Mouse (Mus musculus) neural tube, embryonic 15.5 days (tissue): ENCODE results near the gene Alpk3. TPM values are rescaled to one million over a fixed set of nuclear protein-coding genes. Genes with fewer than 3 reads are reported as not detected.

ENCODE experiments used
- ATAC-seq: fragments of 200-750 bp; cut with Nextera tagmentation; 2 replicates; pipeline ENCODE4 v1.8.0; 2017; ENCODE audit warnings: mild to moderate bottlenecking, moderate TSS enrichment, moderate library complexity; ENCODE audit not compliant: low FRiP score
- H3K27ac ChIP-seq: fragments of 300-500 bp; sonication (generic); replicated peaks from 2 replicates; pipeline ENCODE4 v1.5.1; 2015; ENCODE audit warnings: mild to moderate bottlenecking, inconsistent platforms
- H3K27me3 ChIP-seq: fragments of 300-500 bp; sonication (generic); replicated peaks from 2 replicates; pipeline ENCODE4 v1.6.1; 2015; ENCODE audit warnings: inconsistent platforms
- H3K36me3 ChIP-seq: fragments of 300-500 bp; sonication (generic); 2 replicates; pipeline ENCODE4 v1.6.1; 2015; ENCODE audit warnings: inconsistent platforms
- H3K4me1 ChIP-seq: fragments of 300-500 bp; sonication (generic); 2 replicates; pipeline ENCODE4 v1.6.1; 2015; ENCODE audit warnings: inconsistent platforms
- H3K4me2 ChIP-seq: fragments of 300-500 bp; sonication (generic); 2 replicates; pipeline ENCODE4 v1.6.1; 2015; ENCODE audit warnings: inconsistent platforms, mild to moderate bottlenecking, moderate library complexity
- H3K4me3 ChIP-seq: fragments of 300-500 bp; sonication (generic); replicated peaks from 2 replicates; pipeline ENCODE4 v1.5.1; 2015; ENCODE audit warnings: mild to moderate bottlenecking, inconsistent platforms
- H3K9ac ChIP-seq: fragments of 300-500 bp; sonication (generic); replicated peaks from 2 replicates; pipeline ENCODE4 v1.6.1; 2015; ENCODE audit warnings: mild to moderate bottlenecking, inconsistent platforms
- H3K9me3 ChIP-seq: fragments of 300-500 bp; sonication (generic); replicated peaks from 2 replicates; pipeline ENCODE4 v1.6.1; 2016; ENCODE audit warnings: inconsistent platforms
- WGBS: fragments of 180-500 bp; shearing (Covaris S2); methylation state at CpG from one replicate; pipeline ENCODE4 v1.1.7; 2015; ENCODE audit warnings: mixed read lengths; 5-methylcytosine and 5-hydroxymethylcytosine counted together
- polyA plus RNA-seq: library from polyadenylated mRNA; unstranded; fragments of >200 nt; fragmentation: Nextera tagmentation; extraction: Ambion mirVana; gene quantifications from 2 replicates; pipeline ENCODE4 v1.2.1, GENCODE M21; 2015

Alpk3 gene
- polyA plus RNA-seq, 1 experiment from 2014 or later: 0.47 TPM

DNA sequence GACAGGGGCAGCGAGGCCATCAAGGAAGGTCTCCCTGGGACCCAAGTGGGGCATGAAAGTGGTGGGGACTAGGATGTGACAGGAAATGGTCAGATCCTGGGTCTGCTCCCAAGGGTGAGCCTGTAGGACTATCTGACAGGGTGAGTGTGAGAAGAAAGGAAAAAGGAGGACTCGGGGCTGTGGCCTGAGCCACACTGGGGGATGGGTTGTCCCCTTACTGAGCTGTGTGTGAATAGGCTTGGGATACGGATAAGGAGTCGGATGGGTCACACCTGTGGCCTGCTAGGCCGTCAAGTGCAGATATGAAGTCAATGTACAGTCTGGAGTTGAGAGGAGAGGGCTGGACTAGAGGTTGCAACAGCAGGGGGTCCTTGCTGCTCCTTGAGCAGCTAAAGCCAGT lies 18.3 kb downstream of the Alpk3 start:
- H3K4me1 ChIP-seq: 0 out of 2 replicates have a peak, but pooled peaks cover under 1% of the 10 kb centered on the region
- H3K36me3 ChIP-seq: no peaks in the 10 kb centered on the region
- no peaks in the 10 kb centered on the region for H3K9me3 ChIP-seq
- no peak overlapping the region for H3K9ac ChIP-seq
- no peak overlapping the region for H3K4me2 ChIP-seq
- H3K27ac ChIP-seq: no peak overlapping the region
- H3K4me3 ChIP-seq: no peak overlapping the region
- no peaks in the 10 kb centered on the region for H3K27me3 ChIP-seq
- WGBS: 82% methylated on average over 5 of the region's 5 CpGs
- ATAC-seq: no peak

DNA sequence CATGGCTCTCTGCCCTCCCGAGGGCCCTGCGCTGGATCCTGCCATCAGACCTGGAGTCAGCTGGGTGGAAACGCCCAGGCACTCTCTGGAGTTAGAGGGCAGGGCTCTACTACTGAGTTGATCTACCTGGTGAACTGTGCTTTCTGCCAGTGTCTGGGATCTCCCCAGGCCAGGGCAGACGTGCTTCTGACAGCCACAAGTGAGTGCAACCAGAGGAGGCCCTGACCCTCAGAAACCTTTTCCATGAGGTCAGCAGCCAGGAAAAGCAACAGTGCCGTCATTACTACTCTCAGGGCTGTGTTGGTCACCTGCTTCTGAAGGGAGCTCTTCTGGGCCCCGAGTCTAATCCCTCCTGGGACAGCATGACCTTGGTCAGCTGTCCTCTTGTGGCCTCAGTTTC lies 19.6 kb downstream of the Alpk3 start:
- no peaks in the 10 kb centered on the region for H3K9me3 ChIP-seq
- H3K4me2 ChIP-seq: no peak overlapping the region
- H3K36me3 ChIP-seq: no peaks in the 10 kb centered on the region
- 76% methylated on average over 6 of the region's 6 CpGs for WGBS
- H3K27ac ChIP-seq: no peak overlapping the region
- H3K27me3 ChIP-seq: no peaks in the 10 kb centered on the region
- no peak overlapping the region for H3K4me3 ChIP-seq
- H3K4me1 ChIP-seq: peaks cover 5% of the 10 kb centered on the region; the same call in 1 of the 2 replicates
- no peak overlapping the region for H3K9ac ChIP-seq
- no peak for ATAC-seq

DNA sequence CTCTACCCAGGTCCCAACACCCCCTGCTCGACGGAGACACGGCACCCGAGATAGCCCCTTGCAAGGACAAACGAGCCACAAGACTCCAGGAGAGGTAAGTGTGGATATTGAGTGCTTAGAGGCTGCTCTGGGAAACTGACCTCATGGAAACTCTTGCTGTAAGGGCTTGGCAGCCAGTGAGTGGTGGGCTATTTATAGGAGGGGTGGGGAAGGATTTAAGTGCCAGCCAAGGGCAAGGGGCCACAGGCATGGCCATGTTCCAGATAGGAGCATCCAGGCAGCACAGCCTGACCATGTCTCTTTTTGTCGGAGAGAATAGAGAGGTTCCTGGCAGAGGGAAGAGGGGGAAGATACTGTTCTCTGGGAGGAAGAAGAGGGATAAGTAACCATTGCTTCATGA lies 21.3 kb downstream of the Alpk3 start:
- H3K4me3 ChIP-seq: no peak overlapping the region
- peaks cover 5% of the 10 kb centered on the region; the same call in 1 of the 2 replicates for H3K4me1 ChIP-seq
- H3K9ac ChIP-seq: no peak overlapping the region
- ATAC-seq: no peak
- no peak overlapping the region for H3K4me2 ChIP-seq
- no peak overlapping the region for H3K27ac ChIP-seq
- H3K36me3 ChIP-seq: no peaks in the 10 kb centered on the region
- WGBS: 93% methylated on average over 6 of the region's 6 CpGs
- no peaks in the 10 kb centered on the region for H3K27me3 ChIP-seq
- H3K9me3 ChIP-seq: no peaks in the 10 kb centered on the region

GRCm38 (mm10) chr7:81093420-81093965 lies 36.1 kb downstream of the Alpk3 start:
- Histone ChIP-seq H3K4me1 (no peaks in the 10 kb centered on the region), H3K9me3 (no peaks in the 10 kb centered on the region), H3K27me3 (no peaks in the 10 kb centered on the region), H3K4me2 (no peak overlapping the region), H3K9ac (no peak overlapping the region), H3K36me3 (no peaks in the 10 kb centered on the region), H3K27ac (no peak overlapping the region), H3K4me3 (no peak overlapping the region)
- WGBS: 52% methylated on average over 18 of the region's 18 CpGs
- no peak for ATAC-seq

- Histone ChIP-seq H3K9ac (no peak overlapping the region), H3K27ac (no peak overlapping the region), H3K9me3 (no peaks in the 10 kb centered on the region), H3K36me3 (no peaks in the 10 kb centered on the region), H3K4me2 (no peak overlapping the region), H3K4me3 (no peak overlapping the region), H3K27me3 (no peaks in the 10 kb centered on the region), H3K4me1 (no peaks in the 10 kb centered on the region)
- no peak for ATAC-seq
- WGBS: 77% methylated on average over 6 of the region's 6 CpGs
These were observed 36.8 kb downstream of the Alpk3 start for GRCm38 (mm10) chr7:81094104-81094757.

GRCm38 (mm10) chr7:81100341-81100740 lies 42.9 kb downstream of the Alpk3 start:
- H3K4me1 ChIP-seq: 0 out of 2 replicates have a peak, but pooled peaks cover 3% of the 10 kb centered on the region
- H3K4me2 ChIP-seq: no peak overlapping the region
- no peak overlapping the region for H3K9ac ChIP-seq
- WGBS: 85% methylated on average over 5 of the region's 5 CpGs
- H3K9me3 ChIP-seq: no peaks in the 10 kb centered on the region
- no peak overlapping the region for H3K4me3 ChIP-seq
- no peak for ATAC-seq
- no peak overlapping the region for H3K27ac ChIP-seq
- H3K27me3 ChIP-seq: no peaks in the 10 kb centered on the region
- H3K36me3 ChIP-seq: no peaks in the 10 kb centered on the region

- Histone ChIP-seq H3K27ac (no peak overlapping the region), H3K4me2 (no peak overlapping the region), H3K4me3 (no peak overlapping the region), H3K9me3 (no peaks in the 10 kb centered on the region), H3K4me1 (0 out of 2 replicates have a peak, but pooled peaks cover 3% of the 10 kb centered on the region), H3K9ac (no peak overlapping the region), H3K27me3 (no peaks in the 10 kb centered on the region), H3K36me3 (no peaks in the 10 kb centered on the region)
- ATAC-seq: no peak
- WGBS: 95% methylated on average over 7 of the region's 7 CpGs
These were observed 45.5 kb downstream of the Alpk3 start for GRCm38 (mm10) chr7:81102854-81103253.

DNA sequence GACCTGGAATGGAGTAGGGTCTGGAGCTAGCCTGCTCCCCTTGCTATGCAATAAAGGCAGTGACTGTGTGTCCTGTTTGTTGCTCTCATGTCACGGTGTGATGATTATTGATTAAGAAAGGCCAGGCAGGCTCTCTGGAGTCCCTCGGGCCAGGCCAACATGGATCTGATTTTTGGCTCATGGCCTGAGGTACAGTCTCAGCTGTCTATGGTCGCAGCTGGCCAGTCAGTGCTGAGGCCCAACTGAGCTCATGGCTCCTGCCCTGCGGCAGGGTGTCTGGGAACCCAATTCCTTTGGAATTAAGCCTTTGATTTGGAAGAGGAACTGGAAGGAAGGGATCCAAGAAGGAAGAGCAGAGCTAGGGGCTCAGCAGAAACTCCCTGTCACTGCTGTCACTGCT lies 48.1 kb downstream of the Alpk3 start:
- H3K4me1 ChIP-seq: no peaks in the 10 kb centered on the region
- no peaks in the 10 kb centered on the region for H3K27me3 ChIP-seq
- no peak overlapping the region for H3K4me2 ChIP-seq
- no peak overlapping the region for H3K9ac ChIP-seq
- no peaks in the 10 kb centered on the region for H3K36me3 ChIP-seq
- H3K27ac ChIP-seq: no peak overlapping the region
- no peaks in the 10 kb centered on the region for H3K9me3 ChIP-seq
- WGBS: 55% methylated on average over 4 of the region's 4 CpGs
- ATAC-seq: no peak
- H3K4me3 ChIP-seq: no peak overlapping the region

DNA sequence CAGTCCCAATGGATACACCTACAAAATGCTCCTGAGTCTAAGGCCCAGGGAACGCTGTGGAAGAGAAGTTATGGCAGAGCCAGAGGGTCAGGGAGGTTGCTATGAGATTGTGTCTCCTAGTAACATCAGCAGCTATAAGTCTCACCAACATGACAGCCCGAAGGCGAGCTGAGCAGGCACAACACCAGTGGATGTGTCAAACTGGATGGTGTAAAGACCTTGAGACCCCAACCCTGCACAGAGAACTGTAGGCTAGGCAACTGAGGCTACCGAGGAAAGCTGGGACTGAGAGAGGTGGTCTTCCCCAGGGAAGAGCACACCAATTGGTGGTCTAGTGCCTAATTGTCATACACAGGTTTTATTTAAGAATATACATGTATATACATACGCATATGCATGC lies 50.8 kb downstream of the Alpk3 start:
- Histone ChIP-seq H3K27me3 (no peaks in the 10 kb centered on the region), H3K27ac (no peak overlapping the region), H3K4me1 (no peaks in the 10 kb centered on the region), H3K36me3 (no peaks in the 10 kb centered on the region), H3K9me3 (no peaks in the 10 kb centered on the region), H3K9ac (no peak overlapping the region), H3K4me3 (no peak overlapping the region), H3K4me2 (no peak overlapping the region)
- ATAC-seq: no peak
- 88% methylated on average over 5 of the region's 5 CpGs for WGBS

- Histone ChIP-seq H3K4me2 (no peak overlapping the region), H3K9ac (no peak overlapping the region), H3K36me3 (no peaks in the 10 kb centered on the region), H3K4me3 (no peak overlapping the region), H3K9me3 (no peaks in the 10 kb centered on the region), H3K4me1 (no peaks in the 10 kb centered on the region), H3K27ac (no peak overlapping the region), H3K27me3 (no peaks in the 10 kb centered on the region)
- no peak for ATAC-seq
- WGBS: 66% methylated on average over 9 of the region's 9 CpGs
These were observed 52.6 kb downstream of the Alpk3 start for GRCm38 (mm10) chr7:81109717-81110651.

GRCm38 (mm10) chr7:81110791-81111190 lies 53.4 kb downstream of the Alpk3 start:
- Histone ChIP-seq H3K36me3 (no peaks in the 10 kb centered on the region), H3K9me3 (no peaks in the 10 kb centered on the region), H3K4me3 (no peak overlapping the region), H3K4me2 (no peak overlapping the region), H3K9ac (no peak overlapping the region), H3K27ac (no peak overlapping the region), H3K4me1 (no peaks in the 10 kb centered on the region), H3K27me3 (no peaks in the 10 kb centered on the region)
- ATAC-seq: no peak
- WGBS: 92% methylated on average over 4 of the region's 4 CpGs

GRCm38 (mm10) chr7:81111729-81112128 lies 54.3 kb downstream of the Alpk3 start:
- Histone ChIP-seq H3K36me3 (no peaks in the 10 kb centered on the region), H3K27me3 (no peaks in the 10 kb centered on the region), H3K27ac (no peak overlapping the region), H3K9ac (no peak overlapping the region), H3K4me1 (no peaks in the 10 kb centered on the region), H3K9me3 (no peaks in the 10 kb centered on the region), H3K4me2 (no peak overlapping the region), H3K4me3 (no peak overlapping the region)
- 96% methylated on average over 2 of the region's 2 CpGs for WGBS
- no peak for ATAC-seq
